ENCODE assay signal across 9 mouse cellular contexts in genomic region chrX:162717837-162718236, GRCm38 (mm10). TPM values are rescaled to one million over a fixed set of nuclear protein-coding genes. Genes with fewer than 3 reads are reported as not detected.
DNase-seq lines count a peak whose midpoint lies in the region; ATAC-seq and TF ChIP-seq lines count a peak whose summit lies in the region.
"Had no signal": no experiment of that assay in that cellular context is flagged by ENCODE, and none has a peak within 500 bp of the region (broad histone marks: within the 10 kb centered on the region; RNA-seq: fewer than 3 reads in every experiment).

No protein-coding gene starts in this region.

- H3K9ac ChIP-seq in midbrain, postnatal 0 days (replicated peaks; ENCODE audit: low read length, poor library complexity, severe bottlenecking), result no peak overlapping the region
- no peak overlapping the region for H3K9ac ChIP-seq in midbrain, embryonic 11.5 days (ENCODE audit: low read length)
- H3K9ac ChIP-seq: liver, embryonic 15.5 days had no signal

- in situ Hi-C loops in Patski (cut with MboI; ENCODE audit: low pct_unique_long_range_greater_than_20kb), result loop anchor here (5.0 to 10.0 kb wide), 2 partner anchors 154 to 203 kb away; no protein-coding TSS in a partner anchor

- no peak overlapping the region for H3K27ac ChIP-seq in midbrain, postnatal 0 days (ENCODE audit: low read depth, low read length)
- H3K27ac ChIP-seq in midbrain, embryonic 11.5 days (ENCODE audit: low read depth, low read length), result no peak overlapping the region
- H3K27ac ChIP-seq: liver, embryonic 15.5 days had no signal

- no peak overlapping the region for H3K4me3 ChIP-seq in midbrain, postnatal 0 days (ENCODE audit: low read depth, low read length)
- H3K4me3 ChIP-seq in midbrain, embryonic 11.5 days (ENCODE audit: low read depth, low read length), result no peak overlapping the region
- H3K4me3 ChIP-seq: liver, embryonic 15.5 days had no signal

- no peaks in the 10 kb centered on the region for H3K27me3 ChIP-seq in midbrain, postnatal 0 days (ENCODE audit: insufficient read depth, low read length)
- no peaks in the 10 kb centered on the region for H3K27me3 ChIP-seq in midbrain, embryonic 11.5 days (ENCODE audit: control insufficient read depth, insufficient read depth, low read length)
- H3K27me3 ChIP-seq in Patski, result no peaks in the 10 kb centered on the region
- H3K27me3 ChIP-seq: liver, embryonic 15.5 days had no signal

- TF ChIP-seq CTCF in midbrain, postnatal 0 days (IDR thresholded peaks at IDR 0.05), result peak; percentile 51
- peak; percentile 71 for TF ChIP-seq CTCF in Patski (IDR thresholded peaks at IDR 0.05)

- CTCF ChIA-PET in Patski (lab: Charles Lee), result interaction anchor here (0.7 to 2.0 kb wide), 9 partner anchors 24 to 190 kb away, joined by 3 to 7 read pairs (median 4); no protein-coding TSS in a partner anchor

- H3K36me3 ChIP-seq in midbrain, postnatal 0 days (ENCODE audit: insufficient read depth, low read length), result no peaks in the 10 kb centered on the region
- H3K36me3 ChIP-seq in midbrain, embryonic 11.5 days (ENCODE audit: control insufficient read depth, insufficient read depth, low read length), result no peaks in the 10 kb centered on the region
- H3K36me3 ChIP-seq: liver, embryonic 15.5 days had no signal

- POLR2A ChIA-PET in Patski (lab: Charles Lee), result no interaction called here

- no peaks in the 10 kb centered on the region for H3K9me3 ChIP-seq in midbrain, postnatal 0 days (ENCODE audit: low read length)
- H3K9me3 ChIP-seq in midbrain, embryonic 11.5 days (ENCODE audit: control insufficient read depth, low read length), result no peaks in the 10 kb centered on the region
- H3K9me3 ChIP-seq: liver, embryonic 15.5 days had no signal

- intact Hi-C loops in left cerebral cortex, postnatal 4 days (cut with DNase I), result no loop called here

- no peak overlapping the region for H3K4me2 ChIP-seq in midbrain, postnatal 0 days (ENCODE audit: low read depth, low read length, poor library complexity, severe bottlenecking)
- no peak overlapping the region for H3K4me2 ChIP-seq in midbrain, embryonic 11.5 days
- H3K4me2 ChIP-seq: liver, embryonic 15.5 days had no signal

- ATAC-seq in midbrain, postnatal 0 days (ENCODE audit: low FRiP score), result no peak
- no peak for ATAC-seq in midbrain, embryonic 11.5 days (ENCODE audit: low FRiP score)
- ATAC-seq in Patski, result no peak

- no peaks in the 10 kb centered on the region for H3K4me1 ChIP-seq in midbrain, postnatal 0 days (ENCODE audit: insufficient read depth, low read length)
- H3K4me1 ChIP-seq in midbrain, embryonic 11.5 days (ENCODE audit: control insufficient read depth, insufficient read depth, low read length), result no peaks in the 10 kb centered on the region
- H3K4me1 ChIP-seq: liver, embryonic 15.5 days had no signal

- 32% methylated on average over 5 of the region's 5 CpGs for WGBS in midbrain, postnatal 0 days
- 37% methylated on average over 5 of the region's 5 CpGs for WGBS in midbrain, embryonic 11.5 days

- peak; percentile 27 for DNase-seq in midbrain, postnatal 0 days (ENCODE audit: low spot score)
- DNase-seq in midbrain, embryonic 11.5 days (ENCODE audit: low spot score, missing footprints), result no peak
- no peak for DNase-seq in Patski (ENCODE audit: low read depth, low spot score)
- peak; percentile 27 for DNase-seq in cerebellum, adult 9-11 months
- peak; percentile 63 for DNase-seq in heart, postnatal 4 days
- DNase-seq in left cerebral cortex, postnatal 4 days, result peak; percentile 47
- peak; percentile 49 to 56 for DNase-seq in right cerebral cortex, adult 2 months (ENCODE audit: low spot score in 2 of 2)
- DNase-seq in frontal cortex, postnatal 25 days (ENCODE audit: low spot score in 2 of 2), result no peak

RNA-seq across cellular contexts. Expression of gene Rbbp7, which starts 42.4 kb away (rescaled TPM):
- total RNA-seq in midbrain, postnatal 0 days (2014; rRNA removed), result 113 and 134 TPM in 2 replicates
- 229 and 240 TPM in 2 replicates for polyA plus RNA-seq in midbrain, postnatal 0 days (2015; fragmentation: Nextera tagmentation; extraction: Ambion mirVana)
- 345 and 352 TPM in 2 replicates for polyA plus RNA-seq in midbrain, embryonic 11.5 days (2014; fragmentation: Nextera tagmentation; extraction: Ambion mirVana)
- 307 TPM for polyA plus RNA-seq in Patski (2021)
- total RNA-seq in heart, postnatal 4 days (2021), result 100 to 1,000 TPM; 246 to 256 TPM
- total RNA-seq in left cerebral cortex, postnatal 4 days (2021), result 100 to 1,000 TPM; 148 to 154 TPM

Comparison
In these comparisons a context has a peak if more than half of its experiments do, and no peak if none do; other contexts are left out.
1. DNase-seq: peak in midbrain, postnatal 0 days (single experiment), cerebellum, adult 9-11 months (single experiment), heart, postnatal 4 days (single experiment), left cerebral cortex, postnatal 4 days (single experiment) and right cerebral cortex, adult 2 months (2 of 2); none in midbrain, embryonic 11.5 days (single experiment), Patski (single experiment) and frontal cortex, postnatal 25 days (0 of 2).